Mouse (Mus musculus): Measurements from ENCODE around the gene Mrtfb. TPM values are rescaled to one million over a fixed set of nuclear protein-coding genes. Genes with fewer than 3 reads are reported as not detected.
"Not testable (repeated sequence)": the region's sequence is repeated elsewhere in the genome, so short reads cannot be mapped to it uniquely, and the experiment has no call there.

Mrtfb gene
- polyA plus RNA-seq, 1 experiment from 2014 or later = 15.4 TPM

DNA sequence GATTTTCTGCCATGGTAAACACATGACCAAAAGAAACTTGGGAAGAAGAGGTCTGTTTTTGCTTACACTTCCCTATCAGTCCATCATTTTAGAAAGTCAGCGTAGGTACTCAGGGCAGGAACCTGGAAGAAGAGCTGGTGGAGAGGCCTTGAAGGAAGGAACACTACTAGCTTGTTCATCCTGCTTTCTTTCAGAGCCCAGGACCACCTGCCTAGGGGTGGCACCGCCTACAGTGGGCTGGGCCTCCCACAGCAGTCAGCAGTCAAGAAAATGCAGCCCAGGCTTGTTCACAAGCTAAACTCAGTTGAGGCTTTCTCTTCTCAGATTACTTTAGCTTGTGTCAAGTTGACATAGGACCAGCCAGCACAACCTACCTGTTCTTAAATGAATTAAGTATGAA lies 2.7 kb downstream of the Mrtfb start:
- no peaks in the 10 kb centered on the region for H3K27me3 ChIP-seq (ENCODE audit: control insufficient read depth, insufficient read depth, low read length)
- WGBS = 91% methylated on average over 2 of the region's 2 CpGs
- no peak overlapping the region for H3K27ac ChIP-seq
- no peak overlapping the region for H3K4me3 ChIP-seq (replicated peaks; ENCODE audit: low read length)
- H3K9me3 ChIP-seq (ENCODE audit: control insufficient read depth, low read length) = no peaks in the 10 kb centered on the region
- H3K9ac ChIP-seq = no peak overlapping the region
- DNase-seq (ENCODE audit: low spot score) = no peak
- H3K4me2 ChIP-seq (replicated peaks) = no peak overlapping the region
- peaks cover 9% of the 10 kb centered on the region for H3K4me1 ChIP-seq (replicated peaks; ENCODE audit: control insufficient read depth, insufficient read depth, low read length)
- ATAC-seq (ENCODE audit: low FRiP score) = no peak
- H3K36me3 ChIP-seq (replicated peaks; ENCODE audit: control insufficient read depth, insufficient read depth) = no peaks in the 10 kb centered on the region

DNA sequence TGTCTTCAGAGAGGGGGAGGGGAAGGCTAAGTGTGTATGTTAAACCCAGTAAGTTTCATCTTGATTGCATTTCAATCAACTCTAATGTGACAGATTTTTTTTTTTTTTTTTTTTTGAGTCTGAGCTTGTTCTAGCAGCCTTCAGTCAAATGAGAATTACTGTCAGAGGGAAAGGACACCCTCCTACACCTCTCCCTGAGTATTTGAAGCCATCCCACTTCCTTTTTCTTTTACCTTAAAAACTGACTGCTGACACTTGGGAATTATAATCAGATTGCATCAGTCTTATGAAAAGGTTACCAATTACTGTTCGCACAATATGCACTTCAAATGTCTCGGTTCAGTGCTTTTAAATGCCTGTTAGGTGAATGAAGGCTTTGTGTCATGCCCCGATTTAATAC lies 10.0 kb downstream of the Mrtfb start:
- 29% methylated on average over 3 of the region's 3 CpGs for WGBS
- Histone ChIP-seq H3K9me3 (ENCODE audit: control insufficient read depth, low read length) (no peaks in the 10 kb centered on the region), H3K4me3 (replicated peaks; ENCODE audit: low read length) (no peak overlapping the region), H3K9ac (no peak overlapping the region), H3K4me2 (replicated peaks) (no peak overlapping the region), H3K27me3 (ENCODE audit: control insufficient read depth, insufficient read depth, low read length) (no peaks in the 10 kb centered on the region), H3K4me1 (replicated peaks; ENCODE audit: control insufficient read depth, insufficient read depth, low read length) (no peaks in the 10 kb centered on the region), H3K27ac (no peak overlapping the region), H3K36me3 (replicated peaks; ENCODE audit: control insufficient read depth, insufficient read depth) (0 out of 2 replicates have a peak, but pooled peaks cover 6% of the 10 kb centered on the region)
- ATAC-seq (ENCODE audit: low FRiP score) (no peak), DNase-seq (ENCODE audit: low spot score) (no peak)

DNA sequence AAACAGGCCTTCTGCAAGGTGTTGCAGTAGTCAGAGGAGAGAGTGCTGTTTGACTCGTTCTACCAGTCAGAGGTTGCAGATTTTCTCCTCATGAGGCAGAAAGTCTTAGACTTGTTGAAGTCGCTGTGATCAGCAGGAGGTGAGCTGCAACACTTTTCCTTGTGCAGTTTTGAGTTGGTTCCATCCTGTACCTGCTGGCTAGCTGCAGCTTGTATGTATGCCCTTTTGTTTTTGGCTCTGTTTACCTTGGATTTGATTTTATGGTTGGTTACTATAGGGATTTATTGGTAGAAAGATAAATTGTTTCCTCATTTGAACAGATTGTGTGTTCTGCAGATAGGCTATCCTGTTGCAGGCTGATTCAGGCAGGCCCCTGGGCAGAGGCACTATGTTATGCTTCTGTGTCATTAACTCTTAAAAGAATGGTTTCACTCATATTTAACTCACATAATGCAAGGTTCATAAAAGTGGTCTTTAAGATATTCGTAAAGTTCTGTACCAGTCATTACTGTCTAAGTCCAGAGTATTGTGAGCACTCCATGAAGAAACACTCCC lies 11.1 kb downstream of the Mrtfb start:
- 84% methylated on average over 3 of the region's 3 CpGs for WGBS
- Histone ChIP-seq H3K4me2 (replicated peaks) (no peak overlapping the region), H3K4me1 (replicated peaks; ENCODE audit: control insufficient read depth, insufficient read depth, low read length) (no peaks in the 10 kb centered on the region), H3K27ac (no peak overlapping the region), H3K36me3 (replicated peaks; ENCODE audit: control insufficient read depth, insufficient read depth) (0 out of 2 replicates have a peak, but pooled peaks cover 6% of the 10 kb centered on the region), H3K4me3 (replicated peaks; ENCODE audit: low read length) (no peak overlapping the region), H3K9ac (no peak overlapping the region), H3K27me3 (ENCODE audit: control insufficient read depth, insufficient read depth, low read length) (no peaks in the 10 kb centered on the region), H3K9me3 (ENCODE audit: control insufficient read depth, low read length) (no peaks in the 10 kb centered on the region)
- ATAC-seq (ENCODE audit: low FRiP score) = no peak
- DNase-seq (ENCODE audit: low spot score) = no peak

DNA sequence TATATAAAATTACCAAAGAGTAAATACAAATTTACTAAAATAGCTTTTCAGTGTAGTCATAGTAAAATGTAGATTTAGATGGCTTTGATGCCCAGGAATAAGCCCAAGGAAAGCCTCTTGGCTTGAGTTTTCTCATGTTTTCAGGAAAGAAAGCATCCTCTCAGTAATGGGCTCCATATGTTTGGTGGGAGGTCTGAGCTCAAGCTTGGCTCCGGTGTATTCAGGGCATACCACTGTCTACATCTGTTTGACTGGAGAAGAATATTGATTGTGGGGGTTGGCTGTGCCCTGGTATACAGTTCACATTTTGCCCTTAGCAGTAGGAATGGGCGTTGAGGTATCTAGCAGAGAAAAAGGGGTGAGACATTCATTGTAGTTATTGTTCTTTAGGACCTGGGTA lies 13.1 kb downstream of the Mrtfb start:
- no peaks in the 10 kb centered on the region for H3K9me3 ChIP-seq (ENCODE audit: control insufficient read depth, low read length)
- H3K4me2 ChIP-seq (replicated peaks) = no peak overlapping the region
- no peak overlapping the region for H3K4me3 ChIP-seq (replicated peaks; ENCODE audit: low read length)
- WGBS = 89% methylated on average over 2 of the region's 2 CpGs
- DNase-seq (ENCODE audit: low spot score) (no peak), ATAC-seq (ENCODE audit: low FRiP score) (no peak)
- H3K36me3 ChIP-seq (replicated peaks; ENCODE audit: control insufficient read depth, insufficient read depth) = 0 out of 2 replicates have a peak, but pooled peaks cover 6% of the 10 kb centered on the region
- no peaks in the 10 kb centered on the region for H3K27me3 ChIP-seq (ENCODE audit: control insufficient read depth, insufficient read depth, low read length)
- H3K27ac ChIP-seq = no peak overlapping the region
- no peaks in the 10 kb centered on the region for H3K4me1 ChIP-seq (replicated peaks; ENCODE audit: control insufficient read depth, insufficient read depth, low read length)
- H3K9ac ChIP-seq = no peak overlapping the region

DNA sequence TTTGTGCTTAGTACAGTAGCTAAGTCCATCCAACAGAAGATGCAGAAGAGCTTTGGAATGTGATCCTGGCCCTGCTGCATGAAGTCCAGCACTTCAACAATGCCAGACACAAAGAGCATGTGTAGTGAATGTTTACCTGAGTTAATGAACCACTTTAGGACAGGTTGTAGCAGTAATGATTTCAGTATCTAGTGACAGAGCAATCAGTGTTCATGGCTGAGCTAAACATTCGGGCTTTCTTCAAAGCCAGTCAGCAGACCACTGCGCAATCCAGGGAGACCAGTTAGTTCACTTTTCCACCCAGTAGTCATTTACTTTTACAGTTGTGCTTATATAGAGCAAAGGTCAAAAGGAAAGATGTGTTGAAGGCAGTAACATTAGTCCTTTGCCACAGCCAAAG lies 20.0 kb downstream of the Mrtfb start:
- no peak for ATAC-seq (ENCODE audit: low FRiP score)
- Histone ChIP-seq H3K36me3 (replicated peaks; ENCODE audit: control insufficient read depth, insufficient read depth) (no peaks in the 10 kb centered on the region), H3K9me3 (ENCODE audit: control insufficient read depth, low read length) (no peaks in the 10 kb centered on the region), H3K4me2 (replicated peaks) (no peak overlapping the region), H3K4me3 (replicated peaks; ENCODE audit: low read length) (no peak overlapping the region), H3K27me3 (ENCODE audit: control insufficient read depth, insufficient read depth, low read length) (no peaks in the 10 kb centered on the region), H3K9ac (no peak overlapping the region), H3K4me1 (replicated peaks; ENCODE audit: control insufficient read depth, insufficient read depth, low read length) (no peaks in the 10 kb centered on the region), H3K27ac (no peak overlapping the region)
- WGBS = 87% methylated on average over 2 of the region's 2 CpGs
- no peak for DNase-seq (ENCODE audit: low spot score)

- H3K9me3 ChIP-seq (ENCODE audit: control insufficient read depth, low read length) = peaks cover 6% of the 10 kb centered on the region; the same call in 1 of the 2 replicates
- no peaks in the 10 kb centered on the region for H3K27me3 ChIP-seq (ENCODE audit: control insufficient read depth, insufficient read depth, low read length)
- 94% methylated on average over 3 of the region's 3 CpGs for WGBS
- H3K4me3 ChIP-seq (replicated peaks; ENCODE audit: low read length) = no peak overlapping the region
- DNase-seq (ENCODE audit: low spot score) (no peak), ATAC-seq (ENCODE audit: low FRiP score) (no peak)
- no peak overlapping the region for H3K27ac ChIP-seq
- H3K4me1 ChIP-seq (replicated peaks; ENCODE audit: control insufficient read depth, insufficient read depth, low read length) = no peaks in the 10 kb centered on the region
- no peak overlapping the region for H3K9ac ChIP-seq
- no peaks in the 10 kb centered on the region for H3K36me3 ChIP-seq (replicated peaks; ENCODE audit: control insufficient read depth, insufficient read depth)
- H3K4me2 ChIP-seq (replicated peaks) = no peak overlapping the region
Measured at GRCm38 (mm10) chr16:13276709-13277399, 20.6 kb downstream of the Mrtfb start.

GRCm38 (mm10) chr16:13286425-13286824 lies 30.1 kb downstream of the Mrtfb start:
- H3K9ac ChIP-seq; H3K27ac ChIP-seq; ATAC-seq (ENCODE audit: low FRiP score); H3K4me2 ChIP-seq (replicated peaks); H3K27me3 ChIP-seq (ENCODE audit: control insufficient read depth, insufficient read depth, low read length); DNase-seq (ENCODE audit: low spot score); H3K36me3 ChIP-seq (replicated peaks; ENCODE audit: control insufficient read depth, insufficient read depth); H3K4me3 ChIP-seq (replicated peaks; ENCODE audit: low read length); H3K4me1 ChIP-seq (replicated peaks; ENCODE audit: control insufficient read depth, insufficient read depth, low read length): not testable (repeated sequence)
- peaks cover 16% of the 10 kb centered on the region; the same call in 1 of the 2 replicates for H3K9me3 ChIP-seq (ENCODE audit: control insufficient read depth, low read length)

DNA sequence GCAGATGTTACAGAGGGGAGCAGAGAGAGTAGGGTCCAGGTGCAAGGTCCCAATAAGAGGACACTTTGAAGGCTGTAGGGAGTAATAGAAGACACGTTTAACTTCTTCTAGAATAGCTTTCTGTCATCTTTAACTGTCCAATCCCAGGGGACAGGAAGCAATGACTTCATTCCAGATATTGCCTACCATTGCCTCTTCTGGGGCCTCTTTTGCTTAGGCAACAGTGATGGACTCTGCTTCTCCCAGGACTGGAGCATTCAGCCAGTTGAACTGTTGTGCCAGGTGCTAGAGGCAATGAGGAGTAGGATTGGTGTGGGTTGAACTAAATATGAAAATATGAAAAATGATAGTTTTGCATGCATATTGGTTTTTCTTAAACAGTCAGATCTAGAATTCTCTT lies 41.6 kb downstream of the Mrtfb start:
- H3K4me3 ChIP-seq (replicated peaks; ENCODE audit: low read length) = no peak overlapping the region
- no peak overlapping the region for H3K9ac ChIP-seq
- no peak overlapping the region for H3K4me2 ChIP-seq (replicated peaks)
- H3K36me3 ChIP-seq (replicated peaks; ENCODE audit: control insufficient read depth, insufficient read depth) = no peaks in the 10 kb centered on the region
- ATAC-seq (ENCODE audit: low FRiP score) (no peak), DNase-seq (ENCODE audit: low spot score) (no peak)
- H3K4me1 ChIP-seq (replicated peaks; ENCODE audit: control insufficient read depth, insufficient read depth, low read length) = no peaks in the 10 kb centered on the region
- WGBS = 67% methylated on average over 1 of the region's 1 CpGs
- H3K27ac ChIP-seq = no peak overlapping the region
- H3K27me3 ChIP-seq (ENCODE audit: control insufficient read depth, insufficient read depth, low read length) = no peaks in the 10 kb centered on the region
- H3K9me3 ChIP-seq (ENCODE audit: control insufficient read depth, low read length) = no peaks in the 10 kb centered on the region

- H3K27ac ChIP-seq = no peak overlapping the region
- DNase-seq (ENCODE audit: low spot score) (no peak), ATAC-seq (ENCODE audit: low FRiP score) (no peak)
- no peaks in the 10 kb centered on the region for H3K9me3 ChIP-seq (ENCODE audit: control insufficient read depth, low read length)
- no peak overlapping the region for H3K9ac ChIP-seq
- no peak overlapping the region for H3K4me2 ChIP-seq (replicated peaks)
- WGBS = 91% methylated on average over 2 of the region's 2 CpGs
- no peaks in the 10 kb centered on the region for H3K36me3 ChIP-seq (replicated peaks; ENCODE audit: control insufficient read depth, insufficient read depth)
- H3K4me3 ChIP-seq (replicated peaks; ENCODE audit: low read length) = no peak overlapping the region
- no peaks in the 10 kb centered on the region for H3K4me1 ChIP-seq (replicated peaks; ENCODE audit: control insufficient read depth, insufficient read depth, low read length)
- no peaks in the 10 kb centered on the region for H3K27me3 ChIP-seq (ENCODE audit: control insufficient read depth, insufficient read depth, low read length)
Measured at GRCm38 (mm10) chr16:13298991-13299390, 42.7 kb downstream of the Mrtfb start.
